Mouse (Mus musculus) B cell, adult 2 months (primary cell): Measurements from ENCODE around the gene Dolpp1.
"Not testable (repeated sequence)": the region's sequence is repeated elsewhere in the genome, so short reads cannot be mapped to it uniquely, and the experiment has no call there.

Source experiments
- DNase-seq, 2 experiments: peaks; one replicate each; pipeline ENCODE4 v3.0.0; 2022

Dolpp1 gene

DNA sequence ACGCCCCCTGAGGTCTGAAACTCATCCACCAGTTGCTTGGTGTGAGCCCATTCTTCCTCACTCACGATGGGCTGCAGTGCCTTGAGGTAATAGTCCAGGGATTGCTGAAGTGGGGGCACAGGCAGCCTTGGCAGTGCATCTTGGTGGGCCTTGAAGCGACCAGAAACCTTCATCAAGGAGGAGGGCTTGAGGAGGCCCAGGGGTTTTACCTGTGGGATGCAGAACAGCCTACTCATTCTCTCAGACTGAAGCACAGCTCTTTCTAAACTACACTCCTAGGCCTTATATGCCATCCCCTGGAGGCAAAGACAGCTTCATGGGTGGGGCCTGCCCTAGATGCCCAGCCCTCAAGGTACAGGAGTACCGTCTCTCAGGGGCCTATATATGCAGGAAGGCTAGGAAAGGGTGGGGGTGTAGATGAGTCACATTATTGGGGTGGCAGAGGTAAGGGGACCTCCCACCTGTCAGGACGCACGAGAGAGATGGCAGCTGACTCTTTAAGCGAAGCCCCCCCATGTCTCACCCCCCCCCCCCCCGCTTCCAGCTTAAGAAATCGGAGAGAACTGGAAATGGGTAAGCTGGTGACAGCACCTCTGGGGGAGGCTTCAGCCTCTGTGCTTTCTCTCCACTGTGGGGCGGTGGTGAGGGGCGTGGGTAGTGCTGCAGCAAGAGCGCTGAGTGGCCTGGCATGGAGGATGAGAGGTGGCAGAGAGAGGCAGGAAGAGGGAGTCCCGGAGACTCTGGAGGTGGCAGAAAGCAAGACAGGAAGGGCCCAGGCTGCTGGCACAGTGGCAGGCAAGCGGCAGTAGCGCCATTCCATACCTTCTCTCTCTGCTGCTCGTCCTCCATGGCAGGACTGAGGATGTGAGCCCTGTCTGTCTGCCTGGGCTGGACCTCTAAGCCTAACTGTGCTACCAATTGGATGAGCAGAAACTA, 21.3 kb downstream of the Dolpp1 start:
- no peak for DNase-seq

DNA sequence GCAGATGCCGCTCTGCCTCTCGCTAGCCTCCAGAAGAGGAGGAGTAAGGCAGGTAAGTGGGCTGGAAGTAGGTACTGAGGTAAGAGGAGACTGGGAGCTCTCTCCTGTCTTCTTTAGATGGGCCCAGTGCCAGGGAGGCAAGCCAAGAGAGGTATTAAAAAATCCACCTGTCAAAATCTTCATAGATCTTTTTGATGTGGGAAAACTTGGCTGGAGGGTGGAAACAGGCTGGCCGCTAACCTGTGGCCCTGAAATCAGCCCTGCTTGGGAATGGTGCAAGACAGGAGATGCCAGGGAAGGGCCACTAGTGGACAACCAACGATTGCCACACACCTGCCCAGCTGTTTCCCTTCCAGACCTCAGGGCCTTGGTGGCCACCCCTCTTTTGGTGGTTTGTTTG, 22.0 kb downstream of the Dolpp1 start:
- DNase-seq: no peak

DNA sequence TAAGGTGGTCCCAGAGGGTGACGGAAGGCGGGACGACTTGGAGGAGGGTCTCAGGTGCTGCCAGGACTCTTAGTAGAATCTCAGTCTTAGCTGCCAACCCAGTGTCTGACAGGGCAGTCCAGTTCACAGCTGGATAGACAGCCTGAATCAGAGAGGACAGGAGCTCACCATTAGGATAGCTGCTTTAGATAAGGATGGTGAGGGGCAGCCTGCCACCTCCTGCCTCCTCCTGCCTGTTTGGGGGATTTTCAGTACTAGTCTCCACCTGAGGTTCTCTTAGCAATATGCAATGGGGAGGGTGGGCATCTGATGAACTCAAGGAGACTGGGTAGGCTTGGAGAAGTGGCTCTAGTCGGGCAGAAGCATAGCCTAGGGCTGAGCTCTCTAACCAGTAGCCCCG, 22.6 kb downstream of the Dolpp1 start:
- DNase-seq: no peak

DNA sequence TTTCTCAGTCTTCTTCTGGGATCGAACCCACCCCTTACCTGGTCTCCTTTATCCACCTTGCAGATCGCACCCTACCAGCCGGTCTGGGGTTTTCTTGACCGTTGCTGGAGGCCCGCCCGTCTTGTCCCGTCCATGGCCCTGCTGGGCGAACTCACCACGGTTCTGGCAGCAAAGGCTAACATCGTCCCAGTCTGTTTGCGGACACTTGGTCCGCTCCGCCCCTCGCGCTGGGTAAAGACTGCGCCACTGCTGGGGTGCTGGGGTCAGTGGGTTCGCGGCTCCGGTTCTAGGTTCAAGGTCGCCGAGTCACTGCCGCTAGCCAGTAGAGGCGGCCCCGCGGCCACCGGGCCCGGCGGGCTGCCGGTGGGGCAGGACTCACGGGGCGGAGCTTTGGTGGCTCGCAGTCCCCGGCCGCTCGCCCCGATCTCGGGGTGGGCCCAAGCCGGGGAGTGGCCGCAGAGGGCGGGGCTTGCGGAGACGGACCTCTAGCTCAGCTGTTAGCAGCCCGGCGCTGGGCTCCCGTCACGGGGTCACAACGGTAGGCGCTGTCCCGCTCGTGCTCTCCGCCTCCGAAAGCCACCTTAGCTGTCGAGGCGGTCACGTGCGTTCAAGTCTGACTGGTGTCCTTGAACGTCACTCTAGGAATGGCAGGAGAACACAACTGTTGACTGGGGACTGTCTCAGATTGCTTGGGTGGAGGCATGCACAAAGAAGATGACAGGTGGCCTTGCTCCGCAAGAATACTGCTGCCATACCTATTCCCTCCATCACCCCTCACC, 23.3 kb downstream of the Dolpp1 start, which contains the start of gene Crat:
Crat (minus strand) TSS at position 657 of the 779 bp plus-strand sequence.
- DNase-seq: no peak

DNA sequence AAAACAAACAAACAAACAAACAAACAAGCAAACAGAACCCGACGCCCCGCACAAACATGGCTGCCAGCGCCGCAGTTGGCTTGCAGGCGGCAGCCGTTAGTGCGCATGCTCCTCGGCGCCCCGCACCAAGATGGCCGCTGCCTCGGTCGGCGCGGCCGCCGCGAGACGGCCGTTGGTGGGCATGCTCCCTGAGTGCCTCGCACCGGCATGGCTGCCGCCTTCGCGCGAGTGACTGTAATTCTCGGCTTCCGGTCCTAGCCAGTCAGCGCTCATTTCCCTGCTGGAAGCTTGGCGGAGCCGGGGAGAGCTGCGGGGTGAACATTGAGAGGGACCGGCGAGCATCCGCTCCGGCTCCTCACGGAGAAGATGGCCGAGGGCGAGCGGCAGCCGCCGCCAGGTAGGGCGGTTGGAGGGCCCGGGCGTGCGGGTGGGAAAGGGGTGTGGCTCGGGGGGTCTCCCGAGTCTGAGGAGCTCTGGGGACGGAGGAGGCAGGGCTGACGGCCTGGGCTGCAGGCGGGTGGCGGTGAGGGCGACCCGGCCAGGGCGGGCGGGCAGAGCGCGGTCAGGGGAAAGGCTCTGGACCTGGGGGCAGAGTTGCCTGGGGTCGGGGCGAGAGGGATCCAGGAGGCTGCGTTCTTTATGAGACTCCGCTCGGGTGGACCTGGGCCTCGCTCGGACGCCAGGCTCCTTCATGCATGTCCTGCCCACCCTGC, 24.0 kb downstream of the Dolpp1 start, which contains the start of gene Ptpa:
Ptpa (plus strand) TSS at position 104 of the 713 bp plus-strand sequence.
- DNase-seq: peak; percentile 93 to 95

DNA sequence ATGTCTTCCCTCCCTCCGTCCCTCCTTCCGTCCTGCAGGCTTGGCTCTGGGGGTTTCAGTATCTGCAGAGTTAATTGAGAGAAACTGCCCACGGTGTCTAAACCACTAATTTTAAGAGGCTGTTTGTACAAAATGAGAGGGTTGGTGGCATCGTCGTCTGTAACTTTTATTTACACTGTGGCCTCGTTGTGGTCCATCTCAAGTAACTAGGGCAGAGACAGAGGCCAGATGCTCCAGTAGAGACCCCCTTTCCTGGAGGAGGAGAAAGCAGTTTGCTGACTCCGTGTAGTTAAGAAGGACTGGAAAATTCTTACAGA, 24.6 kb downstream of the Dolpp1 start:
- DNase-seq: no peak

DNA sequence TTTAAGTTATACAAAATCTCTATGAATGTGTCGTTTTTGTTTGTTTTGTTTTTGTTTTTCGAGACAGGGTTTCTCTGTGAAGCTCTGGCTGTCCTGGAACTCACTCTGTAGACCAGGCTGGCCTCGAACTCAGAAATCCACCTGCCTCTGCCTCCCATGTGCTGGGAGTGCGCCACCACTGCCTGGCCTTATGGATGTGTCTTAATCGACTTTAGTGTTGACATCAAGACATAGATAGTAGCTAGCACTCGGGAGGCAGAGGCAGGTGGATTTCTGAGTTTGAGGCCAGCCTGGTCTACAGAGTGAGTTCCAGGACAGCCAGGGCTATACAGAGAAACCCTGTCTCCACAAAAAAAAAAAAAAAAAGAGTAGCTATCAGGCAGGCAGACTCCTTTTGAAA, 25.1 kb downstream of the Dolpp1 start:
- not testable (repeated sequence) for DNase-seq

DNA sequence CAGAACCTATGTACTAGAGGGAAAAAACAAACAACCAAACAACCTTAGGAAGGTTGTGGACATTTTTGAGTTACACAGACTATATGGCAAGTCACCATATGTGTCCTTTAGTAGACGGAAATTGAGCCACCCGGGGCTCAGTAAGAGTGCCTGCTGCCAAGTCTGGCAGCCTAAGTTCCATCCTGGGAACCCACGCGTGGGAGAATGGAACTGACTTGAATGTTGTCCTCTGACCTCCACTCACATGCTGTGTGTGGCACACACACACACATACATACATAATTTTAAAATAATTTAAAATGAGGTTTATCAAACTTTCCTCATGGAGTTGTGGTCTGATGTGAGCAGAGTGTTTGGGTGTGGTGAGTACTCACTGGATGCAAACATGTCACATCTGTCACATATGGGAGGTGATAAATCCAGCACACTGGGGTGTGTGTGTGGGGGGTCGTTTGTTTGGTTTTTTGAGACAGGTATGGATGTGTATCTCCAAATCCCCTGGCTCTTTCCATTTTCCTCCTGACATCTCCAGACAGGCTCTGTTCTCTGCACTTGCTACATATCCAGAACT, 25.6 kb downstream of the Dolpp1 start:
- DNase-seq: no peak

DNA sequence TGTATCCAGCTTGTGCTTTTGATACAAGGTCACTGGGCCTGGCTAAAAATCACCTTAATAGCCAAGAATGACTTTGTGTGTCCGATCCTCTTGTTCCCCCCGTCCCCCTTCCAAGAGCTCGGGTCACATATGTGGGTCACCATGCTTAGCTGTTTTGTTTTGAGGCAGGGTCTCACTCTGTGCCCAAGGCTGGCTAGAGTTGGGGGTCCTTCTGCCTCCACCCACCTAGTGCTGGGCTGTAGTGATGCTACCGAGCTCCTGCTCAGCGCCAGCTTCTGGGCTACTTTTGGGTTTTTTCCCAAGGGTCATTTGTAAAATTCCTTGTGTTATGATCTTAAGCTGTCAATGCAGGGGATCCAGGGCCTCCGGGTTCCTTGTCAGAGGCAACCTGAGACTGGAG, 26.2 kb downstream of the Dolpp1 start:
- no peak for DNase-seq

DNA sequence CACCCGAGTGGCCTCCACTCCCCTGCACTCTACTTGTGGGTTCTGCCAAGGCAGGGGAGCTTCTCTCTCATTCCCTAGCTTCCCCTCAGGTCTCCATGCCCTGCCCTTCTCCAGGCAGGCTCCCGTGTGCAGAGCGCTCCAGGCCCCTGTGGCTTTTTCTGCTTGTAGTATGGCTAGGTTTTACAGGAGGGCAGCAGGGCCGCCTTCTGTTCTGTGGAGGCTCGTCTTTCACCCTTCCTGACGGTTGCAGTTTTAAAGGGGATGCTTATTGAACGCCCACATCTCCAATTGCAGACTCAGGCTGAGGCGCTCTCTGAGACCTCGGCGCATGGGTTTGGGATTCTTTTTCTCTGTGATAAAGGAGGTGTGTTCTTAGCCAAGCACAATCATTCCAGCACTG, 27.1 kb downstream of the Dolpp1 start:
- no peak for DNase-seq

DNA sequence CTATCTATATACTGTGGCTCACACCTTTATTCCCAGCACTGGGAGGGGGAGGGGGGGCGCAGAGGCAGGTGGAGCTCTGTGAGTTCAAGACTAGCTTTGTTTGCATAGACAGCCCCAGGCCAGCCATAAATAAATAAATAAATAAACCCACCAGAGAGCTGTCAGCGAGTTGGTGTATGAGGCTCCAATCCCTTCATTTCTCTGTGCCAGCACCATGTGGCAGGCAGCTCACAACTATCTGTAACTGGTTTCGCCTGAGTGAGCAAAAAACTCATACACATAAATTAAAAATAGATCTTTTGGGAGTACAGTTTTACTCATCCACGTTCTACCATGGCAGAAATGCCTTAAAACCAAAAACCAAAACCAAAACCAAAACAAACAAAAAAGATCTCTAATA, 29.4 kb downstream of the Dolpp1 start:
- DNase-seq: no peak

DNA sequence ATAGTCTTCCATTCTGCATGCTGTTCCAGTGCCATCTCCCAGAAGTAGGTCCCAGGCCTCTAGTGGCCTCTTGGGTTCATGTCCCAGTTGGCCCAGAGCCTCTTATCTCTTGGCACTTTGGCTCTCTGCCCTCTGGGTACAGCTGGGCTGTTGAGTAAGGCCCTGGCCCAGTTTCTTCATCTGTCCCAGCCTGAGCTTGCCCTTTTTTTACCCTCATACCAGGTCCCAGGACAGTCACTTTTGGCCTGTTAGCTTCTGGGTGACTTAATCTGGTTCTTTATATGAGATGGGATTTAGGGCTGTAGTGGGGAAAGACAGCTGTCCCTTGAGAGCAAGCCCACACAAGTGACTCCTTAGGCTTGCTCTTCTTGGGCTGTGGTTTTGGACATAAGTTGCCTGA, 37.1 kb downstream of the Dolpp1 start:
- no peak for DNase-seq

DNA sequence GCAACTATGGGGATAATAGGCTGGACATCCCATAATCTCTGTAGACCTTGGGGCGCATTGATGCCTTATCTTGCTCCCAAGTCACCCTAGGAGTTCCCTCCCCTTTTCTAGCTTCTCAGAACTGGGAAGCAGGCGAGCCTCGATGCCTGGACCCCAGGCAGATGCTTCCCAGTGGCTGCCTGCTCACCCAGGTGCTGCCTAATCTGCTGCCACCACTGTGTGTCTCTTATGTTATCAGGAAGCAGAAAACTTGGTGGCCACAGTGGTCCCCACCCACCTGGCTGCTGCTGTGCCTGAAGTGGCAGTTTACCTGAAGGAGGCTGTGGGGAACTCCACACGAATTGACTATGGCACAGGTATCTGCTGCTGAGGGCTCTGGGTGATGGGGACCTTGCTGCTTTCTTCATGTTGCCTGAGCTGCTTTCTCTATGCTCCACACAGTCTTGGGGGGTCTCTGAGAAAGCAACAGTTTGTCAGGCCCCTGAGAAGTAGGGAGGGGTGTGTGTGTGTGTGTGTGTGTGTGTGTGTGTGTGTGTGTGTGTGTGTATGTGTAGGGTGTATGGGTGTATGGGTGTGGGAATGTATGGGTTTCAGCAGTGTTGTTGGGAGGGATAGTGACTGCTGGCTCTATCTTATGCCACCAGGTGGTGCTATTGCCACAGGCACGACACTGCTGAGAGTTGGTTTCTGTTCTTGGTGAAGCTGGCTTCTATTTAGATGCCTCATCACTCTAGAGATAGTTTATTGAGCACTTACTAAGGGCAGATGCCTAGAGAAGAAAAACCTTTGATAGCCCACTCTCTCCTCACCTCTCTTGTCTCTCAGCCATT, 43.5 kb downstream of the Dolpp1 start:
- peak; percentile 84 to 86 for DNase-seq

DNA sequence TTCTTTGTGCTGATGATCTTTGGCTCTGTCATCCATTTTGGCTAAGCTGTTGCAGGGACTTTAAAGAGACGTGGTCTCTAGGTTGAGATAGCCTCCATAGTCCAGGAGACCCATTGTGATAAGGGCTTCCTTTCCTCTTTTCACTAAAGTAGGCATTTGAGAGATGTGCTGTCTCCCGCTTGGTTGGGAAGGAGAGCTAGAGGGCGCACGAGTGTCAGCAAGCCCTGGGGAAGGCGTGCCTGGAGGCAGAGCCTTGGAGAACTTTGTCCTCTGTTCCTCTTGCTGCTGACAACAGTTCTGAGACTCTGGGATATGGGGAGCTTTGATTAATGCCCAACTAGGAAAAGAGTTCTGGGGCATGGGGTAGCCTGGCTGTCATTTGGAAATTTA, 44.1 kb downstream of the Dolpp1 start:
- DNase-seq: no peak

DNA sequence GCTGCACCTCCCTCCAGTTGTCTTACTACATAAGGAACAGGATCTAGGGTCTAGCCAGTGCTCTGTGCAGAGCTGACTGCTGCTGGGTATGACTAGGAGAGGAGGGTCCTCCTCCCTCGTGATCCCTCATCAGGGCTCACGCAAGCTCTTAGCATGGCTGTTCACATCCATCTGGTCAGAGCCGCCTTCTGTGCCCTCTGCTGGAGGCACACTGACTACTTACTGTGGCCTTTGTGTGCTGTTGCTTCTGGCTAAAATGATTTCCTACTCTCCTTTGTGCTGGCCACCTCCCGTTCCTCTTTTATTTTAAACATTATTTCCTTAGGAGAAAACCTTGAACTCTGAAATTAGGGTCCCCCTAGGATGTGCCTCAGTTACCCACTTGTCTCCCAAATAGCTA, 44.8 kb downstream of the Dolpp1 start:
- DNase-seq: no peak

DNA sequence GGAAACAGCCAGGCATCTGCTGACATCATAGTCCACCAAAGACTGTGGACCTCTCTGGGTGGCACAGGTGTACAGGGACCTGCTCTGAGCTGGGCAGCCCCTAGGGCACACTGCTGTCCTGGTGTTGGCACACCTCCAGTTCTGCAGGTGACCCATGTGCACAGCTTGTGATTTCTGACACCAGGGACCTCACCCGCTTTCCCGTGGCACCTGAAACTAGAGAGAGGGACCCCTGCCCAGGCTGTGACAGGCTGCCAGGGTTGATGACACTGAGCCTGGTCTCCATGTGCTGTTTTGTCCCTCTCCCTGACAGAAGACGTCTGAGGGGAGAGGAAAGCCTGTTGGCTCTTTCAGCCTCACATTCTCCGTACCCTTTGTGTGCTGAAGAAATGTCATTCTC, 45.7 kb downstream of the Dolpp1 start:
- DNase-seq: no peak

DNA sequence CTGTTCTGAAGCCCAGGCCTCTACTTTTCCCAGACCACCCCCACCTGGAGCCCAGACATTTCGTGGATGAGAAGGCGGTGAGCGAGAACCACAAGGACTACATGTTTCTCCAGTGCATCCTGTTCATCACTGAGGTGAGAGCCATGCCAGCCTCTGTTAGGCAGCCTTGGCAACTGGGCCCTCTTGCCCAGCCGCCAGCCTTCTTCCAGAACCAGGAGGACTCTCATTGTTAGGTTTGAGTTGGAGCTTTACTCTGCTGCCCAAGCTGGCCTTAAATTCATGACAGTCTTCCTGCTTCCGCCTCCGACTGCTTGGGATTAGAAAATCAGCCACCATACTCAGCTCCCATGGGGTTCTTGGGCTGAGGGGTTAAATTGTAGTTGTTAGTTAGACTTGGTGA, 47.6 kb downstream of the Dolpp1 start:
- DNase-seq: no peak

DNA sequence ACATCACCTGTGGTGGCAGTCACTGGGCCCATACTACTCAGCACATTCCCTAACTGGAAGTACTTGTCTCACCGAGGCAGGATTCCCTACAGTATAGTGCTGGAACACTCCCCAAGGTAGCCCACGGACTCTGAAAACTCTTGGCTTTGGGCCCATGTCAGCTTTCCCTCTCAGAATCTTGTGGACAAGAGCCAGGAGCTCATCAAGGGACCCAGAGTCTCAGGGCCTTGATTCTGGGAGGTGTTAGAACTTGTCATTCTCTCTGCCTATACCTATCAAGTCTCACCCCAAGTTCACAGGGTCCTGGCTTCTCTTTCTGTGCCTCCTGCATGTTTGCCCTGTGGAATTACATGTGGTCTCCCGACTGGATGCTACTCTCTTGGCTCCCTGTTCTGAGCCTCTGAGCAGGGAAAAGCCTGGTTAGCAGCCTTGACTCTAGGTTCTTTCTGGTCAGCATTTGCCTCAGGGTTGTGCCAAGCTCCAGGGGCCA, 48.2 kb downstream of the Dolpp1 start:
- no peak for DNase-seq

DNA sequence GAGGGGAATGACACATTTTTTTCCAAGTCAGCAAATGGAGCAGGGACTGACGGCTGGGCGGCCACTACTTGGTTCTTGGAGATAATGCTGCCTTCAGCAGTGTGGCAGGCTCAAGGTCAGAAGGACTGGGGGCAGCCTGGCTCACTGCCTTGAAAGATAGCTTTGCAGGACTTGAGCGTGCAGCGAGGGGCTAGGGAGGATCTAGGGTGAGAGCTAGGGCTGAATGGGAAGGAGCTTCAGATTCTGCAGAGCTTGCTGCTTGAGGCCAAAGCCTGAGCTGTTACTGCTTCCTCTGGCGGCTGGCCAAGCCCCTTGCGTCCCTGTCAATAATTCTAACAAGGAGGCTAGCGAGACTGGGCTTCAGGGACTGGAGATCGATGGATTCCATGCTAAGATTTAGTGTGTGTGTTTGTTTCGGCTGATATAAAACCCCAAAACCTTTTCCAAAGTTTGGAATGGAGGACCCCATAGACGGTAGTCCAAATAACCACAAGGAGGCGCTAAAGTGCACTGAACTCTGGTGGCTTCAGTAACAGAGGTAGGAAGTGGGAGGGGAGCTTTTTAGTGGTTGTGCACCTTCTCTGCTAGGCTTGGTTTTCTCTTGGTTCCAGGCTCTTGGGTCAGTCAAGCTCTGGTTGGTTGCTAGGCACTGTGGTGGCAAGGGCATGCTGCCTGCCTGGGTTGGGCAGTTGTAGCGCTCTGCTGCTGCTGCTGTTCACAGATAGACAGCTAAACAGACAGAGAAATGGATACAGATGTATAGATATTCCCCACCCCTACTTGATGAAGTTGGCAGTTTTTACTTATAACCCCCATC, 48.9 kb downstream of the Dolpp1 start:
- peak in 1 of 2 experiments; percentile 78 for DNase-seq

DNA sequence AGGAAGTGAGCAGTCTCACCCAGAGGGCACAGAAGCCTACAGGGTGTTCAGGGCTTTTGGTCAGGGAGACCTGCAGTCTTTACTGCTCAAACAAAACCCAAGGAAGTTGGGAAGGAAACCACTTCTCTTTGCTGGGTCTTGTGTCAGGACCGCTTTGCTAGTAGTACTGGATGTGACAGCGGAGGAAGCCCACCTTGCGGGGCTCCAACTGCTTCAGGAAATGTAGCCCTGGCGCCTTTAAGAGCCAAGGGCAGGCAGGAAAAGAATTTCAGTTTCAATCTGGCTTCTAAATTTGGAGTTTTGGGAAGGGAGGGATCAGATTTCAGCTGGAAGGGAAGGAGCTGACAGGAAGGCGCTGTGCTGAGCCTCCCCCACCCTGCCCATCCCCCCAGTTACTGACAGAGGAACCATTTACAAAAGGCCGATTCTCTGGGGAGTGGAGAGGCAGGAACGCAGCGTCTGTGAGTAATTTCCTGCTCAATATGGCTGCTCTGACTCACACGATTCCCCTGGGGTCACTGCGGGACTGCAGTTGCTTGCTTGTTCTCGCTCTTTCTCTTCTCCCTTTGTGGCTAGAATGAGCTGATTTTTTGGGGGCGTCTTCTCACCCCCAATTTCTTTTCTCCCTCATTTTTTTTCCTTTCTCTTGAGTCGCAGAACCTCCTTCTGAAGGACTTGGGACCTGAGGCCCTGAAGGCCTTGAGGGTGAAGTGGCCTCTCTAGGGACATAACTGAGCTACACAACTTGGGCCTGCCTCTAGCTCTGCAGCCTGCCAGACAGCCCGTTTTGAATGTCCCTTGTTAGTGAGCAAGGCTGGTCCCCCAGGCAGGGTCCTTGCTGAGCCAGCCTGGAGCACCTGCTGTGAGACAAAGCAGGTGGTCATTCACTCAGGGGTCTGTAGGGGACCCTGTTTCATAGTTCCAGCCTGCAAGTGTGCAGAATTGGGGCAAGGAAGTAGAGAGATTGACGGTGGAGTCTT, 49.8 kb downstream of the Dolpp1 start:
- peak; percentile 90 to 94 for DNase-seq
